ENCODE assay signal across 10 mouse cellular contexts in the genomic region with DNA sequence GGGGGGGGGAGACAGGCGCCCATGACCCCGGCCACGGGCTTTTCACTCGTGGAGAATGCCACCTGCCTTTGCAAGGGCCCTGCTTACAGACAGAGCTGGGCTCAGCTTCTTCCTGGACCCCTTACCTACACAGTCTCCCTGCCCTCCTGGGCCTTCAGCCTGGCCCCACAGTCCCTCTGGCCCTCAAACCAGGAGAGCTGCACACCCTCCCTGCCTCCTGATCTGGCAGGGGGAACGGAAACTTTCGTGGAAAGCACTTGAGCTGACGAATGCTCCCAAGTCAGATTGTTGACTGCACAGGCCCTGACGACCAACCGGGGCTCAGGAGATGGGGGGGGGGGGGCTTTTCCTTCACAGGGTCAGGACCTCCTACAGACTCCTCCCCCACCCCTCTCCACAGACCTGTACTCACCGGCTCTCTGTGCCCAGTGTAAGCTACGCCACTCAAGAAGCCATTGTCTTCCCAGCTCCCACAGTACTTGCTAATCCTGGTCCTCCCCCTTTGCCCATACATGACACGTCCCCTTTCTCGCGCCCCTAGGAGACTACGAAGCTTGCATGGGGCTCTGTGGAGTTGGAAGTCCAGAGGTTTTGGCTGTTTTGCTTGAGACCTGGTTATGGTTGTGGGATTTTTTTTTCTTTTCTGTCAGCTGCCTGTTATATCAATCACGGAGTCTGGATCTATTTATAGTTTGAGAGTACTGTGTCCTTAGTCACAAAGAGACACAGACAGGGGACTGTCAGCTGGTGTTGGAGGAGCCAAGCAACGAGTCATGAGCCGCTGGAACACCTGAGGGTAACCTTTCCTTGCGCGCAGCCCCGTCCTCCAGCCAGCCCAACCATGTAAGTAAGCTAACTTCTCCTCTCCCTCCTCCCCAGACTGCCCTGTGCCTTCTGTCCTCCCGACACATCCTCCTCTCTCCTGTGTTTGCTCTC. TPM values are rescaled to one million over a fixed set of nuclear protein-coding genes. Genes with fewer than 3 reads are reported as not detected.
A peak's percentile ranks its signal among the peaks of the same experiment; 100 is the strongest.
DNase-seq lines count a peak whose midpoint lies in the region; ATAC-seq and TF ChIP-seq lines count a peak whose summit lies in the region.
"Had no signal": no experiment of that assay in that cellular context is flagged by ENCODE, and none has a peak within 500 bp of the region (broad histone marks: within the 10 kb centered on the region; RNA-seq: fewer than 3 reads in every experiment).

A gene (plus strand): TSS at position 422 of the 936 bp plus-strand sequence.

- H3K36me3 ChIP-seq in forebrain, embryonic 10.5 days (replicated peaks) = no peaks in the 10 kb centered on the region
- no peaks in the 10 kb centered on the region for H3K36me3 ChIP-seq in forebrain, embryonic 16.5 days (ENCODE audit: control insufficient read depth, insufficient read depth)
- no peaks in the 10 kb centered on the region for H3K36me3 ChIP-seq in heart, embryonic 16.5 days (ENCODE audit: control insufficient read depth, insufficient read depth)
- H3K36me3 ChIP-seq in limb, embryonic 13.5 days = no peaks in the 10 kb centered on the region
- H3K36me3 ChIP-seq: embryonic facial prominence, embryonic 15.5 days; neural tube, embryonic 12.5 days had no signal

- DNase-seq in forebrain, embryonic 10.5 days (ENCODE audit: extremely low spot score, low spot score) = no peak
- peak; percentile 50 for DNase-seq in brain, embryonic 14.5 days (ENCODE audit: low read depth)
- DNase-seq in right cerebral cortex, postnatal 4 days = no peak
- DNase-seq in frontal cortex, postnatal 25 days (ENCODE audit: low spot score in 2 of 2) = no peak
- no peak for DNase-seq in spleen, postnatal 36 days (ENCODE audit: low spot score in 2 of 2)

- no peak within 1 kb of the TSS for H3K9ac ChIP-seq in forebrain, embryonic 16.5 days (replicated peaks; ENCODE audit: low read depth, low read length)
- peak within 1 kb of the TSS; percentile 57 for H3K9ac ChIP-seq in heart, embryonic 16.5 days (ENCODE audit: low read length)
- peak within 1 kb of the TSS; percentile 39; the same call in 1 of the 2 replicates for H3K9ac ChIP-seq in limb, embryonic 13.5 days
- H3K9ac ChIP-seq: embryonic facial prominence, embryonic 15.5 days; neural tube, embryonic 12.5 days had no signal

- no peak for TF ChIP-seq CTCF in brain, embryonic 14.5 days (IDR thresholded peaks at IDR 0.05; ENCODE audit: borderline replicate concordance, extremely low read depth, insufficient read depth, insufficient read length)

- TF ChIP-seq POLR2A in brain, embryonic 14.5 days (IDR thresholded peaks at IDR 0.05; ENCODE audit: borderline replicate concordance, extremely low read depth, insufficient read depth, insufficient read length, poor library complexity, severe bottlenecking) = no peak

- peaks cover 46% of the 10 kb centered on the region for H3K4me1 ChIP-seq in forebrain, embryonic 10.5 days
- H3K4me1 ChIP-seq in forebrain, embryonic 16.5 days (replicated peaks; ENCODE audit: control insufficient read depth, insufficient read depth, low read length) = peaks cover 27% of the 10 kb centered on the region
- H3K4me1 ChIP-seq in heart, embryonic 16.5 days (ENCODE audit: control insufficient read depth, insufficient read depth, low read length) = peaks cover 11% of the 10 kb centered on the region
- H3K4me1 ChIP-seq in limb, embryonic 13.5 days = peaks cover 66% of the 10 kb centered on the region

- H3K9me3 ChIP-seq in forebrain, embryonic 10.5 days = no peaks in the 10 kb centered on the region
- no peaks in the 10 kb centered on the region for H3K9me3 ChIP-seq in forebrain, embryonic 16.5 days (ENCODE audit: control insufficient read depth, low read length)
- no peaks in the 10 kb centered on the region for H3K9me3 ChIP-seq in heart, embryonic 16.5 days (replicated peaks; ENCODE audit: control insufficient read depth, low read length)
- H3K9me3 ChIP-seq in limb, embryonic 13.5 days = no peaks in the 10 kb centered on the region
- H3K9me3 ChIP-seq: embryonic facial prominence, embryonic 15.5 days; neural tube, embryonic 12.5 days had no signal

- ATAC-seq in forebrain, embryonic 16.5 days = no peak
- ATAC-seq in heart, embryonic 16.5 days (replicated peaks; ENCODE audit: extremely low read depth, insufficient read depth, low FRiP score) = peak; percentile 75
- no peak for ATAC-seq in limb, embryonic 13.5 days (ENCODE audit: low FRiP score, low read depth)

- no peak within 1 kb of the TSS for H3K4me2 ChIP-seq in forebrain, embryonic 16.5 days (ENCODE audit: low read length)
- H3K4me2 ChIP-seq in heart, embryonic 16.5 days (ENCODE audit: low read depth, low read length) = peak within 1 kb of the TSS; percentile 64
- H3K4me2 ChIP-seq in limb, embryonic 13.5 days (replicated peaks) = peak within 1 kb of the TSS; percentile 39
- H3K4me2 ChIP-seq: embryonic facial prominence, embryonic 15.5 days; neural tube, embryonic 12.5 days had no signal

- H3K27me3 ChIP-seq in forebrain, embryonic 10.5 days (ENCODE audit: poor library complexity, severe bottlenecking) = peaks cover 49% of the 10 kb centered on the region
- H3K27me3 ChIP-seq in forebrain, embryonic 16.5 days (replicated peaks; ENCODE audit: control insufficient read depth, insufficient read depth, low read length) = no peaks in the 10 kb centered on the region
- no peaks in the 10 kb centered on the region for H3K27me3 ChIP-seq in heart, embryonic 16.5 days (ENCODE audit: control insufficient read depth, insufficient read depth, low read length)
- 0 out of 2 replicates have a peak, but pooled peaks cover 9% of the 10 kb centered on the region for H3K27me3 ChIP-seq in limb, embryonic 13.5 days
- H3K27me3 ChIP-seq: embryonic facial prominence, embryonic 15.5 days had no signal

- peak within 1 kb of the TSS; percentile 26; the same call in 1 of the 2 replicates for H3K27ac ChIP-seq in forebrain, embryonic 10.5 days
- H3K27ac ChIP-seq in forebrain, embryonic 16.5 days (ENCODE audit: low read length) = no peak within 1 kb of the TSS
- H3K27ac ChIP-seq in heart, embryonic 16.5 days (ENCODE audit: low read length) = peak within 1 kb of the TSS; percentile 74
- peak within 1 kb of the TSS; percentile 55 for H3K27ac ChIP-seq in limb, embryonic 13.5 days
- H3K27ac ChIP-seq: embryonic facial prominence, embryonic 15.5 days; neural tube, embryonic 12.5 days had no signal

- WGBS in forebrain, embryonic 10.5 days = 29% methylated on average over 22 of the region's 22 CpGs
- 32% methylated on average over 22 of the region's 22 CpGs for WGBS in forebrain, embryonic 16.5 days
- 17% methylated on average over 22 of the region's 22 CpGs for WGBS in heart, embryonic 16.5 days
- WGBS in limb, embryonic 13.5 days = 30% methylated on average over 22 of the region's 22 CpGs

- no peak within 1 kb of the TSS for H3K4me3 ChIP-seq in forebrain, embryonic 10.5 days
- no peak within 1 kb of the TSS for H3K4me3 ChIP-seq in forebrain, embryonic 16.5 days (replicated peaks; ENCODE audit: low read length)
- peak within 1 kb of the TSS; percentile 45 for H3K4me3 ChIP-seq in heart, embryonic 16.5 days (ENCODE audit: low read length)
- H3K4me3 ChIP-seq in limb, embryonic 13.5 days = 0 out of 2 replicates have a peak within 1 kb of the TSS, but pooled peaks have one; percentile 4
- H3K4me3 ChIP-seq: embryonic facial prominence, embryonic 15.5 days; neural tube, embryonic 12.5 days had no signal

RNA-seq across cellular contexts. Expression of the gene that starts here (rescaled TPM):
- polyA plus RNA-seq in forebrain, embryonic 10.5 days (2016; fragmentation: Nextera tagmentation; extraction: Ambion mirVana) = 0.12 and 0.14 TPM in 2 replicates
- polyA plus RNA-seq in forebrain, embryonic 16.5 days (2015; fragmentation: Nextera tagmentation; extraction: Ambion mirVana) = 0.24 and 0.27 TPM in 2 replicates
- polyA plus RNA-seq in brain, embryonic 14.5 days (2012; rRNA removed) = 5.7 and 12.3 TPM in 2 replicates
- polyA plus RNA-seq in heart, embryonic 16.5 days (2015; fragmentation: Nextera tagmentation; extraction: Ambion mirVana) = 2.2 and 2.5 TPM in 2 replicates
- 0.74 and 0.79 TPM in 2 replicates for polyA plus RNA-seq in limb, embryonic 13.5 days (2015; fragmentation: Nextera tagmentation; extraction: Ambion mirVana)

Comparison
In these comparisons a context has a peak if more than half of its experiments do, and no peak if none do; other contexts are left out.
1. H3K4me3 ChIP-seq: peak in heart, embryonic 16.5 days (single experiment) and limb, embryonic 13.5 days (single experiment); none in forebrain, embryonic 10.5 days (single experiment) and forebrain, embryonic 16.5 days (single experiment).